Mouse (Mus musculus): ENCODE data around the gene Metrn. TPM values are rescaled to one million over a fixed set of nuclear protein-coding genes. Genes with fewer than 3 reads are reported as not detected.

Metrn gene
- polyA plus RNA-seq, 1 experiment from 2014 or later, result 23.8 TPM

- H3K36me3 ChIP-seq, result no peaks in the 10 kb centered on the region
- H3K27me3 ChIP-seq, result 0 out of 2 replicates have a peak, but pooled peaks cover 3% of the 10 kb centered on the region
- no peaks in the 10 kb centered on the region for H3K4me1 ChIP-seq (replicated peaks)
- WGBS (ENCODE audit: insufficient replicate concordance), result 52% methylated on average over 3 of the region's 3 CpGs
- H3K4me3 ChIP-seq (replicated peaks), result no peak overlapping the region
- ATAC-seq (ENCODE audit: low read depth) (no peak), DNase-seq (no peak)
- no peak overlapping the region for H3K9ac ChIP-seq
- H3K9me3 ChIP-seq (replicated peaks), result no peaks in the 10 kb centered on the region
- H3K27ac ChIP-seq, result no peak overlapping the region
- no peak overlapping the region for H3K4me2 ChIP-seq
Measured at GRCm38 (mm10) chr17:25757691-25758090, 39.2 kb downstream of the Metrn start.

DNA sequence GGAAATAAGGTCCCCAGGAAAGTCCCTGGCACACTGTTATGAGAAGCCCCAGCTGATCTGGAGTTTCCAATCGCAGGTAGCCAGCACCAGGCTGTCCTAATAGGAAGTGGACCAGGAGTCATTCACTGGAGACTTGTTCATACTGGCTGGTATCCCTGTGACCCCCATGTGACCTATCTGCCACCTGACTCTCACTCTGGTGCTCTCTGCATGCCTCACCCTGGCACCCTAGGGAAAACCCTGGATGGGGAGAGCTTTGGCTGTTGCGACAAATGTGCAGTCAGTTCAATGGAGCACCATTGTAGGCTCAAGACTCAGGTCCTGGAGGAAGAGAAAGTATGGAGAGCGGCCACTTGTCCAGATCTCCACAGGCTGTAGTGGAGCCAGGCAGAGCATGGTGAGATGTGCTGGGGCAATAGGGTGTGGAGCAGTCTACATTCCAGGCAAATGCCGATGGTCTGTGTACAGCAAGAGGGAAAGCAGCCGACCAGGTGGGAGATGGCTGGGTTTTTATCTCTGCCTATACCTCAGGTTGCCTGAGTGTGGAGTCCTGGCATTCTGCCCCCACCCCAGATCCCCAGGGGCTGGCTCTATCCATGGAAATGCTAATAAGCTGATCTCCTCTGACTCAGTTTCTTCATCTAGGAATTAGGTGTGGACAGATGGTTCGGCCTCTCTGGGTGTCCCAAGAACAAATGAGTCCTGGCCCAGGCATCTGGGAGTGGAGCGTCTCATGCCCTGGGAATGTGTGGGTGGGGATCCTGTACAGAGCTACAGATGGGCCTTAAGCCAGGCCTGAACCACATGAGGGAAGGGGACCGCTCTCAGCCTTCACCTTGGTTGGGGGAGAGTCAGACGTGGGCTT, 40.3 kb downstream of the Metrn start:
- Histone ChIP-seq H3K4me2 (no peak overlapping the region), H3K4me3 (replicated peaks) (no peak overlapping the region), H3K27me3 (0 out of 2 replicates have a peak, but pooled peaks cover 3% of the 10 kb centered on the region), H3K27ac (no peak overlapping the region), H3K9ac (no peak overlapping the region), H3K4me1 (replicated peaks) (no peaks in the 10 kb centered on the region), H3K36me3 (no peaks in the 10 kb centered on the region), H3K9me3 (replicated peaks) (no peaks in the 10 kb centered on the region)
- DNase-seq (no peak), ATAC-seq (ENCODE audit: low read depth) (no peak)
- WGBS (ENCODE audit: insufficient replicate concordance), result 63% methylated on average over 9 of the region's 9 CpGs

GRCm38 (mm10) chr17:25755627-25756377, 41.1 kb downstream of the Metrn start:
- DNase-seq (no peak), ATAC-seq (ENCODE audit: low read depth) (no peak)
- no peak overlapping the region for H3K9ac ChIP-seq
- H3K4me1 ChIP-seq (replicated peaks), result no peaks in the 10 kb centered on the region
- no peak overlapping the region for H3K27ac ChIP-seq
- WGBS (ENCODE audit: insufficient replicate concordance), result 22% methylated on average over 4 of the region's 4 CpGs
- H3K36me3 ChIP-seq, result no peaks in the 10 kb centered on the region
- no peak overlapping the region for H3K4me3 ChIP-seq (replicated peaks)
- H3K27me3 ChIP-seq, result 0 out of 2 replicates have a peak, but pooled peaks cover 3% of the 10 kb centered on the region
- H3K9me3 ChIP-seq (replicated peaks), result no peaks in the 10 kb centered on the region
- no peak overlapping the region for H3K4me2 ChIP-seq

GRCm38 (mm10) chr17:25755086-25755485, 41.9 kb downstream of the Metrn start:
- Histone ChIP-seq H3K9me3 (replicated peaks) (no peaks in the 10 kb centered on the region), H3K27ac (no peak overlapping the region), H3K4me1 (replicated peaks) (no peaks in the 10 kb centered on the region), H3K4me3 (replicated peaks) (no peak overlapping the region), H3K27me3 (0 out of 2 replicates have a peak, but pooled peaks cover 3% of the 10 kb centered on the region), H3K36me3 (no peaks in the 10 kb centered on the region), H3K4me2 (no peak overlapping the region), H3K9ac (no peak overlapping the region)
- no peak for DNase-seq
- 57% methylated on average over 4 of the region's 4 CpGs for WGBS (ENCODE audit: insufficient replicate concordance)
- ATAC-seq (ENCODE audit: low read depth), result no peak

GRCm38 (mm10) chr17:25754241-25754640, 42.7 kb downstream of the Metrn start, which contains the start of gene Msln:
Msln (minus strand) TSS chr17:25754378.
- WGBS (ENCODE audit: insufficient replicate concordance), result 72% methylated on average over 9 of the region's 9 CpGs
- Histone ChIP-seq H3K36me3 (no peaks in the 10 kb centered on the region), H3K4me1 (replicated peaks) (no peaks in the 10 kb centered on the region), H3K27ac (no peak within 1 kb of the TSS), H3K4me3 (replicated peaks) (no peak within 1 kb of the TSS), H3K9me3 (replicated peaks) (no peaks in the 10 kb centered on the region), H3K27me3 (0 out of 2 replicates have a peak, but pooled peaks cover 5% of the 10 kb centered on the region), H3K4me2 (no peak within 1 kb of the TSS), H3K9ac (no peak within 1 kb of the TSS)
- ATAC-seq (ENCODE audit: low read depth) (no peak), DNase-seq (no peak)

DNA sequence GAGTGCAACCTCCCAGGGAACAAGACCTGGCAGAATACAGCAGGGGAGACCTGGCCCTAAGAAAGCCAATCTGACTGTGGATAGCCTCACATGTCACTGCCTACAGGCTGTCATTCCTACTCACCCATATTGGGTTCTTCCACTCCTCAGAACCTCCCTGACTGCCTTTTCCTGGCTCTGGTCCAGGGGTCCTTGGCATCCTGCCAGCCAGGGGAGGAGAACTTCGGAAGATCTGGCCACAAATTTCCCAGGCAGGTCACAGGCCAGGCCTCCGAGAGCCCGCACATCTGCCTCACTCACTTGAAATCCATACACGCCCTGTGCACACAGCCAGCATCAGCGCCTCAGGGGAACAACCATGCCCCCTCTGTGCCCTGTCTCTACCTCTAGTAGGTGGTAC, 45.5 kb downstream of the Metrn start:
- no peak overlapping the region for H3K9ac ChIP-seq
- ATAC-seq (ENCODE audit: low read depth), result no peak

GRCm38 (mm10) chr17:25749314-25749713, 47.6 kb downstream of the Metrn start:
- H3K27me3 ChIP-seq, result 0 out of 2 replicates have a peak, but pooled peaks cover 5% of the 10 kb centered on the region
- H3K9ac ChIP-seq, result no peak overlapping the region
- no peaks in the 10 kb centered on the region for H3K36me3 ChIP-seq
- 62% methylated on average over 6 of the region's 6 CpGs for WGBS (ENCODE audit: insufficient replicate concordance)
- no peak overlapping the region for H3K27ac ChIP-seq
- H3K4me3 ChIP-seq (replicated peaks), result no peak overlapping the region
- no peak for ATAC-seq (ENCODE audit: low read depth)
- H3K4me1 ChIP-seq (replicated peaks), result no peaks in the 10 kb centered on the region
- H3K9me3 ChIP-seq (replicated peaks), result no peaks in the 10 kb centered on the region
- DNase-seq, result no peak
- H3K4me2 ChIP-seq, result no peak overlapping the region

More for the DNA sequence above, 45.5 kb downstream of the Metrn start:
- WGBS (ENCODE audit: insufficient replicate concordance), result 50% methylated on average over 5 of the region's 5 CpGs
- DNase-seq, result no peak
- no peak overlapping the region for H3K27ac ChIP-seq
- H3K4me3 ChIP-seq (replicated peaks), result no peak overlapping the region
- 0 out of 2 replicates have a peak, but pooled peaks cover 5% of the 10 kb centered on the region for H3K27me3 ChIP-seq
- H3K9me3 ChIP-seq (replicated peaks), result no peaks in the 10 kb centered on the region
- H3K4me1 ChIP-seq (replicated peaks), result no peaks in the 10 kb centered on the region
- no peak overlapping the region for H3K4me2 ChIP-seq
- H3K36me3 ChIP-seq, result no peaks in the 10 kb centered on the region

DNA sequence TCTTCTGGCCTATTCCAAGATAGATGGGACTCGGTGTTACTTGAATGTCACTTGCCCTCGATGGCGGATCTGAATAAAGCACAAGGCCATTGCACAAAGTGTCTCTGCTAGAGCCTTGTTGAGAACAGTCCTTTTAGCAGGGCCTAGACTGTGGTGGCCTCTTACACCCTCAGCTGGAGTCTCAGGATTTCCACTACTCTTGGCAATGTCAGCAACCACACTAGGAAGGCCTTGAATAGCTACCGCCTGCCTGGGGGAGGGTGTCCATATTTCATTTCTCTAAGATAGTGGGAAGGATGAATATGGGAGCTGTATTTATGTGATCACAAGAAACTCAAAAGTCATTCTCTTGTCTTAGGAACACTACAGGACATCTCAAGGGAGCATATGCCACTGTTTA, 48.7 kb downstream of the Metrn start:
- Histone ChIP-seq H3K4me3 (replicated peaks) (no peak overlapping the region), H3K27me3 (0 out of 2 replicates have a peak, but pooled peaks cover 3% of the 10 kb centered on the region), H3K36me3 (no peaks in the 10 kb centered on the region), H3K9me3 (replicated peaks) (no peaks in the 10 kb centered on the region), H3K4me2 (no peak overlapping the region), H3K27ac (no peak overlapping the region), H3K9ac (no peak overlapping the region), H3K4me1 (replicated peaks) (no peaks in the 10 kb centered on the region)
- DNase-seq (no peak), ATAC-seq (ENCODE audit: low read depth) (no peak)
- WGBS (ENCODE audit: insufficient replicate concordance), result 75% methylated on average over 4 of the region's 4 CpGs

GRCm38 (mm10) chr17:25744311-25744710, 52.6 kb downstream of the Metrn start:
- no peak overlapping the region for H3K4me3 ChIP-seq (replicated peaks)
- no peak overlapping the region for H3K27ac ChIP-seq
- 0 out of 2 replicates have a peak, but pooled peaks cover 1% of the 10 kb centered on the region for H3K27me3 ChIP-seq
- H3K4me1 ChIP-seq (replicated peaks), result no peaks in the 10 kb centered on the region
- no peak overlapping the region for H3K9ac ChIP-seq
- no peaks in the 10 kb centered on the region for H3K36me3 ChIP-seq
- H3K9me3 ChIP-seq (replicated peaks), result no peaks in the 10 kb centered on the region
- DNase-seq, result no peak
- 50% methylated on average over 10 of the region's 10 CpGs for WGBS (ENCODE audit: insufficient replicate concordance)
- H3K4me2 ChIP-seq, result no peak overlapping the region
- no peak for ATAC-seq (ENCODE audit: low read depth)

DNA sequence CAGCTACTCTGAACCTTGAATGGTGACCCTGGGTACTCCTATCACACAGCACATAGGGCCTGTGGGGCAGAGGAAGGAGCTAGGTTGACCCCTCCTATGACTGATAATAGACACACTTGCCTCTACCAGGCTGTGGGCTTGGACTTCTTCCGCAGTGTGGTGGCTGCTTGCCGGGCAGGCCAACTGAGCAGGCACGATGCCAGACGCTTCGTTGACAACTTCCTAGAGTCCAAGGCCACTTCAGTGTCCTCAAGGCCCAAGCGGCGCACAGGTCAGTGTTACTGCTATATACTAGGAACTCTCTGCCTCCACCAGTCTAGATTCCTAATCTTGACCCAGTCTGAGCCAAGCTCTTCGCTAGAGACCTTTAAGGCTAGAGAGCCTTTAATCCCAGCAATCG, 53.1 kb downstream of the Metrn start:
- H3K4me3 ChIP-seq (replicated peaks), result no peak overlapping the region
- no peak for ATAC-seq (ENCODE audit: low read depth)
- no peak overlapping the region for H3K4me2 ChIP-seq
- H3K36me3 ChIP-seq, result no peaks in the 10 kb centered on the region
- DNase-seq, result no peak
- no peak overlapping the region for H3K27ac ChIP-seq
- H3K4me1 ChIP-seq (replicated peaks), result no peaks in the 10 kb centered on the region
- H3K9me3 ChIP-seq (replicated peaks), result no peaks in the 10 kb centered on the region
- no peaks in the 10 kb centered on the region for H3K27me3 ChIP-seq
- H3K9ac ChIP-seq, result no peak overlapping the region
- WGBS (ENCODE audit: insufficient replicate concordance), result 79% methylated on average over 9 of the region's 9 CpGs

Measured in liver, embryonic 13.5 days (tissue).